27 mouse cellular contexts compared by ENCODE assay signal in the genomic region with DNA sequence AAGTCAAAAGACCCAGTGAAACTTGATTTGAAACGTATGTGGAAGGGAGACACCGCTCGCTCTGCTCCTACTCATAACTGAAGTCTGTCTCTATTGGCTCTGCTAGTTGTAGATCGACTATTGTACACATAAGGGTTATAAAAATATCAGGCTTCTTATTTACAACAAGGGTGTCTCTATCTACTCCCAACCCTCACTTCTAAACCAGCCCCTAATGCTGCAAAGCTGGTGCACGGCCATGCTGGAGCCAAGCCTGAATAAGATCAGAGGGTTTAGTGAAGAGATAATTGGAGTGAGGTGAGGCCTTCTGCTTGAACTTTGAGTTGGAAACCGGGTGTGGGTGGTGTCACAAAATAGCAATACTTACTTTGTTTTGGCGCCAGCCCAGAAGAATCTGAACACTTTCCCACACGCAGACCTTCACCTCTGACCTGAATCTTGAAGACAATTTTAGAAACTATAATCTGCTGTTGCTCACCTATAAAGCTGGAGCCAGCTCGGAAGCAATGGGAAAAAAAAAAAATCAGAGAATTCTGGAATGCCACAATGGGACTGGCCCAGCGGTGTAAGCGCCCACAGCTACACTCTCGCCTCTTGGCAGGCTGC. TPM values are rescaled to one million over a fixed set of nuclear protein-coding genes. Genes with fewer than 3 reads are reported as not detected.
DNase-seq lines count a peak whose midpoint lies in the region; ATAC-seq lines count a peak whose summit lies in the region.
"Had no signal": no experiment of that assay in that cellular context is flagged by ENCODE, and none has a peak within 500 bp of the region (broad histone marks: within the 10 kb centered on the region; RNA-seq: fewer than 3 reads in every experiment).

No protein-coding gene starts in this region.

- no peak overlapping the region for H3K9ac ChIP-seq in intestine, embryonic 15.5 days
- H3K9ac ChIP-seq: hindbrain, embryonic 12.5 days; midbrain, embryonic 15.5 days had no signal

- no peaks in the 10 kb centered on the region for H3K27me3 ChIP-seq in heart, embryonic 10.5 days (ENCODE audit: insufficient read depth, poor library complexity, severe bottlenecking)
- H3K27me3 ChIP-seq in intestine, embryonic 15.5 days (replicated peaks): no peaks in the 10 kb centered on the region
- H3K27me3 ChIP-seq: hindbrain, embryonic 12.5 days; midbrain, embryonic 15.5 days had no signal

- H3K4me1 ChIP-seq in heart, embryonic 10.5 days: peaks cover 5% of the 10 kb centered on the region
- H3K4me1 ChIP-seq in intestine, embryonic 15.5 days (replicated peaks): no peaks in the 10 kb centered on the region
- H3K4me1 ChIP-seq: hindbrain, embryonic 12.5 days; midbrain, embryonic 15.5 days had no signal

- ATAC-seq in intestine, embryonic 15.5 days: peak; percentile 78
- ATAC-seq in erythroid progenitor cell, adult 5-6 weeks (replicated peaks; ENCODE audit: low FRiP score, poor library complexity, severe bottlenecking): no peak
- ATAC-seq: inflammation-experienced regulatory T-cells, adult 6 months; midbrain, embryonic 15.5 days had no signal

- H3K4me2 ChIP-seq in intestine, embryonic 15.5 days (replicated peaks): no peak overlapping the region
- H3K4me2 ChIP-seq: hindbrain, embryonic 12.5 days; midbrain, embryonic 15.5 days had no signal

- WGBS in heart, embryonic 10.5 days: 73% methylated on average over 12 of the region's 12 CpGs
- WGBS in intestine, embryonic 15.5 days: 62% methylated on average over 12 of the region's 12 CpGs

- H3K27ac ChIP-seq in heart, embryonic 10.5 days: no peak overlapping the region
- H3K27ac ChIP-seq in intestine, embryonic 15.5 days: 0 out of 2 replicates have a peak overlapping the region, but pooled peaks have one; percentile 22
- H3K27ac ChIP-seq: gastrocnemius, adult 2 months; hindbrain, embryonic 12.5 days; left cerebral cortex, adult 2 months; midbrain, embryonic 15.5 days had no signal

- H3K36me3 ChIP-seq in heart, embryonic 10.5 days: no peaks in the 10 kb centered on the region
- no peaks in the 10 kb centered on the region for H3K36me3 ChIP-seq in intestine, embryonic 15.5 days
- H3K36me3 ChIP-seq: hindbrain, embryonic 12.5 days had no signal

- H3K9me3 ChIP-seq in heart, embryonic 10.5 days: no peaks in the 10 kb centered on the region
- no peaks in the 10 kb centered on the region for H3K9me3 ChIP-seq in intestine, embryonic 15.5 days
- H3K9me3 ChIP-seq: hindbrain, embryonic 12.5 days; midbrain, embryonic 15.5 days had no signal

- H3K4me3 ChIP-seq in heart, embryonic 10.5 days: no peak overlapping the region
- no peak overlapping the region for H3K4me3 ChIP-seq in intestine, embryonic 15.5 days (replicated peaks)
- H3K4me3 ChIP-seq: gastrocnemius, adult 2 months; hindbrain, embryonic 12.5 days; left cerebral cortex, adult 2 months; midbrain, embryonic 15.5 days had no signal

- DNase-seq in heart, adult 9 months (ENCODE audit: low spot score in 2 of 2): peak; percentile 69 to 71
- no peak for DNase-seq in heart, embryonic 10.5 days (ENCODE audit: low spot score)
- peak; percentile 56 for DNase-seq in kidney, adult 9 months
- no peak for DNase-seq in kidney, postnatal 10 days
- peak; percentile 48 for DNase-seq in testis, postnatal 10 days (ENCODE audit: low spot score)
- no peak for DNase-seq in adrenal gland, adult (ENCODE audit: inconsistent age in 2 of 2, low spot score in 1 of 2)
- DNase-seq: adrenal gland, postnatal 14 days; cerebellum, adult 11-12 months; cerebellum, postnatal 14 days; embryo, embryonic 11 days; gastrocnemius, adult 2 months; layer of hippocampus, adult 9-11 months; left cerebral cortex, postnatal 4 days; liver; lung, adult 2 months; lung, postnatal 36 days; right cerebral cortex, postnatal 25 days; thymus, adult 2 months had no signal

RNA-seq across cellular contexts. Expression of a gene that starts 14.2 kb away (rescaled TPM):
- polyA plus RNA-seq in heart, embryonic 10.5 days (2016; fragmentation: Nextera tagmentation; extraction: Ambion mirVana): 14.0 and 23.1 TPM in 2 replicates
- 9.9 and 11.0 TPM in 2 replicates for polyA plus RNA-seq in intestine, embryonic 15.5 days (2015; fragmentation: Nextera tagmentation; extraction: Ambion mirVana)
- 5.4 and 7.5 TPM in 2 replicates for total RNA-seq in erythroid progenitor cell, adult 5-6 weeks (2015; ENCODE audit: low replicate concordance)
- 0.68 and 3.2 TPM in 2 replicates for total RNA-seq in erythroid progenitor cell, adult 5-6 weeks (2017; ENCODE audit: low replicate concordance)

RNA-seq across cellular contexts. Expression of a gene that starts 28.8 kb away (rescaled TPM):
- polyA plus RNA-seq in heart, embryonic 10.5 days (2016; fragmentation: Nextera tagmentation; extraction: Ambion mirVana): 0.11 and 0.17 TPM in 2 replicates
- polyA plus RNA-seq in intestine, embryonic 15.5 days (2015; fragmentation: Nextera tagmentation; extraction: Ambion mirVana): 0.78 and 0.92 TPM in 2 replicates
- not detected in 2 replicates for total RNA-seq in erythroid progenitor cell, adult 5-6 weeks (2015; ENCODE audit: low replicate concordance)
- total RNA-seq in erythroid progenitor cell, adult 5-6 weeks (2017; ENCODE audit: low replicate concordance): not detected in 2 replicates
- total RNA-seq: megakaryocyte-erythroid progenitor cell, adult 5-6 weeks; neutrophil, adult 5-6 weeks had no signal
- polyA plus RNA-seq: inflammation-experienced regulatory T-cells, adult 6 months; spleen, adult 2 months; thymus, adult 2 months had no signal

Comparison
In these comparisons a context has a peak if more than half of its experiments do, and no peak if none do; other contexts are left out.
1. DNase-seq: peak in heart, adult 9 months (2 of 2), kidney, adult 9 months (single experiment) and testis, postnatal 10 days (single experiment); none in heart, embryonic 10.5 days (single experiment), kidney, postnatal 10 days (single experiment) and adrenal gland, adult (0 of 2).